Mouse (Mus musculus) liver, embryonic 12.5 days (tissue): ENCODE results near the gene Ift122. TPM values are rescaled to one million over a fixed set of nuclear protein-coding genes. Genes with fewer than 3 reads are reported as not detected.

Experiments
- ATAC-seq: fragments of 200-750 bp; cut with Nextera tagmentation; 2 replicates; pipeline ENCODE4 v1.8.0; 2017; ENCODE audit warnings: moderate number of reproducible peaks, mild to moderate bottlenecking, moderate library complexity
- H3K27ac ChIP-seq: fragments of 300-500 bp; sonication (generic); 2 replicates; pipeline ENCODE4 v1.5.1; 2016; ENCODE audit warnings: mild to moderate bottlenecking
- H3K27me3 ChIP-seq: fragments of 300-500 bp; sonication (generic); replicated peaks from 2 replicates; pipeline ENCODE4 v1.6.1; 2016; ENCODE audit warnings: mild to moderate bottlenecking, moderate library complexity
- H3K36me3 ChIP-seq: fragments of 300-500 bp; sonication (generic); 2 replicates; pipeline ENCODE4 v1.6.1; 2016; ENCODE audit warnings: mild to moderate bottlenecking, moderate library complexity
- H3K4me1 ChIP-seq: fragments of 300-500 bp; sonication (generic); 2 replicates; pipeline ENCODE4 v1.6.1; 2016
- H3K4me2 ChIP-seq: fragments of 300-500 bp; sonication (generic); 2 replicates; pipeline ENCODE4 v1.6.1; 2016; ENCODE audit warnings: mild to moderate bottlenecking, moderate library complexity
- H3K4me3 ChIP-seq: fragments of 300-500 bp; sonication (generic); 2 replicates; pipeline ENCODE4 v1.5.1; 2016; ENCODE audit warnings: mild to moderate bottlenecking, moderate library complexity
- H3K9ac ChIP-seq: fragments of 300-500 bp; sonication (generic); 2 replicates; pipeline ENCODE4 v1.6.1; 2016; ENCODE audit warnings: mild to moderate bottlenecking, moderate library complexity
- H3K9me3 ChIP-seq: fragments of 300-500 bp; sonication (generic); replicated peaks from 2 replicates; pipeline ENCODE4 v1.6.1; 2016; ENCODE audit warnings: mild to moderate bottlenecking, moderate library complexity
- WGBS: fragments of 180-500 bp; shearing (Covaris S2); methylation state at CpG from one replicate; pipeline ENCODE4 v1.1.7; 2016; ENCODE audit not compliant: insufficient replicate concordance; 5-methylcytosine and 5-hydroxymethylcytosine counted together
- polyA plus RNA-seq: library from polyadenylated mRNA; unstranded; fragments of >200 nt; fragmentation: Nextera tagmentation; extraction: Ambion mirVana; gene quantifications from 2 replicates; pipeline ENCODE4 v1.2.1, GENCODE M21; 2016

Gene Ift122
- polyA plus RNA-seq, 1 experiment from 2014 or later = 5.3 TPM

GRCm38 (mm10) chr6:115914511-115915202, 61.4 kb downstream of the Ift122 start:
- no peak for ATAC-seq
- no peak overlapping the region for H3K27ac ChIP-seq
- 86% methylated on average over 15 of the region's 15 CpGs for WGBS
- H3K36me3 ChIP-seq = no peaks in the 10 kb centered on the region
- no peaks in the 10 kb centered on the region; the same call in 1 of the 2 replicates for H3K27me3 ChIP-seq
- no peak overlapping the region for H3K4me3 ChIP-seq
- peaks cover 42% of the 10 kb centered on the region for H3K4me1 ChIP-seq
- H3K9ac ChIP-seq = no peak overlapping the region
- H3K4me2 ChIP-seq = no peak overlapping the region
- no peaks in the 10 kb centered on the region for H3K9me3 ChIP-seq

GRCm38 (mm10) chr6:115915601-115916445, 62.6 kb downstream of the Ift122 start:
- Histone ChIP-seq H3K4me1 (peaks cover 30% of the 10 kb centered on the region), H3K27ac (no peak overlapping the region)

GRCm38 (mm10) chr6:115916611-115917010, 63.3 kb downstream of the Ift122 start:
- ATAC-seq = no peak
- H3K36me3 ChIP-seq = no peaks in the 10 kb centered on the region
- WGBS = 66% methylated on average over 5 of the region's 5 CpGs
- H3K4me1 ChIP-seq = peaks cover 23% of the 10 kb centered on the region
- H3K4me2 ChIP-seq = no peak overlapping the region
- H3K9me3 ChIP-seq = no peaks in the 10 kb centered on the region
- H3K27ac ChIP-seq = no peak overlapping the region
- H3K9ac ChIP-seq = no peak overlapping the region
- no peak overlapping the region for H3K4me3 ChIP-seq
- H3K27me3 ChIP-seq = no peaks in the 10 kb centered on the region; the same call in 1 of the 2 replicates

More at GRCm38 (mm10) chr6:115915601-115916445, 62.6 kb downstream of the Ift122 start:
- Histone ChIP-seq H3K9me3 (no peaks in the 10 kb centered on the region), H3K36me3 (no peaks in the 10 kb centered on the region), H3K4me2 (no peak overlapping the region), H3K9ac (no peak overlapping the region), H3K4me3 (no peak overlapping the region), H3K27me3 (no peaks in the 10 kb centered on the region; the same call in 1 of the 2 replicates)
- WGBS = 49% methylated on average over 17 of the region's 17 CpGs
- no peak for ATAC-seq

GRCm38 (mm10) chr6:115918615-115919014, 65.3 kb downstream of the Ift122 start:
- H3K9ac ChIP-seq = no peak overlapping the region
- no peak overlapping the region for H3K27ac ChIP-seq
- WGBS = 59% methylated on average over 1 of the region's 1 CpGs
- no peaks in the 10 kb centered on the region; the same call in 1 of the 2 replicates for H3K27me3 ChIP-seq
- no peak overlapping the region for H3K4me2 ChIP-seq
- H3K36me3 ChIP-seq = no peaks in the 10 kb centered on the region
- no peak overlapping the region for H3K4me3 ChIP-seq
- no peaks in the 10 kb centered on the region for H3K9me3 ChIP-seq
- ATAC-seq = peak; percentile 57; the same call in 1 of the 2 replicates
- H3K4me1 ChIP-seq = peaks cover 19% of the 10 kb centered on the region

GRCm38 (mm10) chr6:115919876-115920275, 66.6 kb downstream of the Ift122 start:
- ATAC-seq = no peak
- Histone ChIP-seq H3K4me2 (no peak overlapping the region), H3K4me1 (peaks cover 19% of the 10 kb centered on the region), H3K4me3 (no peak overlapping the region), H3K36me3 (no peaks in the 10 kb centered on the region), H3K9me3 (no peaks in the 10 kb centered on the region), H3K9ac (no peak overlapping the region), H3K27ac (no peak overlapping the region), H3K27me3 (no peaks in the 10 kb centered on the region)
- WGBS = 70% methylated on average over 5 of the region's 5 CpGs

- Histone ChIP-seq H3K27ac (no peak overlapping the region), H3K4me2 (no peak overlapping the region), H3K4me3 (no peak overlapping the region), H3K4me1 (no peaks in the 10 kb centered on the region), H3K36me3 (no peaks in the 10 kb centered on the region), H3K9me3 (no peaks in the 10 kb centered on the region), H3K27me3 (no peaks in the 10 kb centered on the region), H3K9ac (no peak overlapping the region)
- 47% methylated on average over 6 of the region's 6 CpGs for WGBS
- ATAC-seq = peak; percentile 38; the same call in 1 of the 2 replicates
Measured at GRCm38 (mm10) chr6:115924829-115925228, 71.6 kb downstream of the Ift122 start.

DNA sequence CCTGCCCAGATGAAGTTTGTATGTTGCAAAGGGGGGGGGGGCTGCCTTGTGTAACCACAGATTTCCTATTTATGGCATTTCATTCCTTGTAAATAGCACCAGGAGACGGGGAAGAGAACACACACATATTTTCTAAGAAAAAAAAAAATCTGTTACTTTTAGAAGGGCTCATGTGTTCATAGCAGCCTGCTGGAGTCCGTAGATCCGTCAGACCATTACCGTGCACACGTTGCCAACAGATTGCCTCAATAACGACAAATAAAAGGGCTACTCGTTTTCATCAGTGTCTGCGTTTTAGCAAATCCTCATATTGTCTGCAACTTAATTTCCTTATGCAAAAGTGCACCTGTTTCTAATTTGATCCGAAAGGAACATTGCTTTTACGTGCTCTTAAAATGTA, 73.1 kb downstream of the Ift122 start:
- Histone ChIP-seq H3K4me3 (no peak overlapping the region), H3K4me2 (no peak overlapping the region), H3K36me3 (no peaks in the 10 kb centered on the region), H3K9me3 (no peaks in the 10 kb centered on the region), H3K4me1 (no peaks in the 10 kb centered on the region), H3K27me3 (no peaks in the 10 kb centered on the region), H3K27ac (no peak overlapping the region), H3K9ac (no peak overlapping the region)
- ATAC-seq = no peak
- WGBS = 76% methylated on average over 10 of the region's 10 CpGs

DNA sequence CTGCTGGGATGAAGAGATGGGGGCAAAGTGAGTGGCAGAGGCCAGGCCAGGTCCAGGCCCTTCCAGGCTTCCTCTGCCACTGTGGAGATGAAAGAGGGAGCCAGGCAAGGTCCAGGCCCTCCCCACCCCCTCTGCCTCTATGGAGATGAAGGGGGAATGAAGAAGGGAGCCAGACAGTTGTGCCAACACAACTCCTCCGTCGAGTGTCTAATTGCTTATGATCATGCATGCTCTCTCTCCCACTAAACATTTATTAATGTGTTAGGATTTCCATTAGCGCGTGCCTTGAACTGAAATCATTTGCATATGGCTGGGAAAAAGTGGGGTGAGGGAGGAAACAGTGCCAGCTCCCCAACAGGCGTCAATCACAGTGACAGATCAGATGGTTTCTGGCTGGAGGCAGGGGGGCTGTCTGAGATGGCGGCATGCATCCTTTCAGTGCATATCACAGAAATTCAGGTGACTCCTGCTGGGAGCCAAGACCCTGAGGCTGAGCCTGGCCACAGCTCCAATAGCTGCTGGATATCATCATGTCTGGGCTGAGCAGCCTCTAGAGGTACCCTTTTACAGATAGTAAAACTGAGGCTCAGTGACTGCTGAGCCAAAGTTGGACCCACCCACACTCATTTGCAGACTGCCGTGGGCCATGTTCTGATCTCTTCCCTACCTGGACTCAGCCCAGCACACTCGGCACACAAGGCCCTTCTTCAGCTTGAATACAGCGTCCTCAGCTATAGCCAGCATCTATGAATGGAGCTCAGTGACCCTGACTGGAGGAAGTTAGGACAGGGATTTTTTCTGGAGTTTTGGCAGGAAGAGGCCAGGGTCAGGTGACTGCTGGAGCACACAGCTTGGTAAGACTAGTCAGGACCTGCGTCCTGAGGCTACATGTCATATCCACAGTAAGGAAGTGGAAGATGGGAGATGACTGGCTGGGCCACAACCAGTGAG, 74.3 kb downstream of the Ift122 start:
- Histone ChIP-seq H3K36me3 (no peaks in the 10 kb centered on the region), H3K9me3 (no peaks in the 10 kb centered on the region), H3K4me1 (no peaks in the 10 kb centered on the region), H3K4me3 (no peak overlapping the region), H3K4me2 (no peak overlapping the region), H3K27ac (no peak overlapping the region), H3K27me3 (no peaks in the 10 kb centered on the region), H3K9ac (no peak overlapping the region)
- no peak for ATAC-seq
- 70% methylated on average over 10 of the region's 10 CpGs for WGBS

DNA sequence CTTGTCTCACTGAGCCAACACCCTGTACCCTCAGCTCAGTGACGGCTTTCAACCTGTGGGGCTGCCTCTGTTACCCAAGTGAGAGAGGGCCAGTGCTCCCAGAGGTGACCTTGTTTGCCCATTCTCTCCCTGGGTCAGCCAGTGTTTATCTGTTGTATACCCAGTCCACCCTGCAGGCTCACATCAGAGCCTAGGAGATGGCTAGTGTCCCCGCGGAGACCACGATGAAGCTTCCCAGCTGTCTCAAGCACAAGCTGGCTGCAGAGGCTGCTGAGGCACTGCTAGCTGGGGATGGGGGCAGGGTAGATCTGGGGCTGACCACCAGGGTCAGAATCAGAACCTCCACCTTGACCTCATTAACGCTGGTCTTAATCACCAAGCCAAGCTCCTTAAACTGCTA, 76.7 kb downstream of the Ift122 start:
- no peak overlapping the region for H3K9ac ChIP-seq
- no peak overlapping the region for H3K4me2 ChIP-seq
- H3K4me3 ChIP-seq = no peak overlapping the region
- no peak overlapping the region for H3K27ac ChIP-seq
- H3K4me1 ChIP-seq = no peaks in the 10 kb centered on the region
- ATAC-seq = no peak
- 63% methylated on average over 5 of the region's 5 CpGs for WGBS
- no peaks in the 10 kb centered on the region for H3K9me3 ChIP-seq
- H3K36me3 ChIP-seq = no peaks in the 10 kb centered on the region
- no peaks in the 10 kb centered on the region for H3K27me3 ChIP-seq

GRCm38 (mm10) chr6:115931639-115932038, 78.4 kb downstream of the Ift122 start, which contains the start of gene Rho:
Gene Rho, plus strand, starts transcription at chr6:115931748.
- ATAC-seq = no peak
- Histone ChIP-seq H3K9me3 (no peaks in the 10 kb centered on the region), H3K9ac (no peak within 1 kb of the TSS), H3K4me1 (no peaks in the 10 kb centered on the region), H3K4me3 (no peak within 1 kb of the TSS), H3K36me3 (no peaks in the 10 kb centered on the region), H3K4me2 (no peak within 1 kb of the TSS), H3K27ac (no peak within 1 kb of the TSS), H3K27me3 (no peaks in the 10 kb centered on the region)
- 82% methylated on average over 14 of the region's 14 CpGs for WGBS

GRCm38 (mm10) chr6:115932391-115932790, 79.1 kb downstream of the Ift122 start:
- WGBS = 76% methylated on average over 3 of the region's 3 CpGs
- H3K36me3 ChIP-seq = no peaks in the 10 kb centered on the region
- ATAC-seq = no peak
- no peaks in the 10 kb centered on the region for H3K9me3 ChIP-seq
- H3K27ac ChIP-seq = no peak overlapping the region
- no peaks in the 10 kb centered on the region for H3K4me1 ChIP-seq
- H3K4me3 ChIP-seq = no peak overlapping the region
- no peaks in the 10 kb centered on the region for H3K27me3 ChIP-seq
- H3K4me2 ChIP-seq = no peak overlapping the region
- no peak overlapping the region for H3K9ac ChIP-seq
